Mouse (Mus musculus) erythroblast, embryonic 14.5 days (primary cell): ENCODE results near the gene Sohlh2. TPM values are rescaled to one million over a fixed set of nuclear protein-coding genes. Genes with fewer than 3 reads are reported as not detected.
"Not testable (repeated sequence)": the region's sequence is repeated elsewhere in the genome, so short reads cannot be mapped to it uniquely, and the experiment has no call there.

Source experiments
- H3K27me3 ChIP-seq: 2 replicates; pipeline ENCODE4 v1.6.1; 2012; ENCODE audit warnings: inconsistent platforms; ENCODE audit not compliant: control insufficient read depth
- H3K36me3 ChIP-seq: 2 replicates; pipeline ENCODE4 v1.6.1; 2012; ENCODE audit warnings: mild to moderate bottlenecking, inconsistent platforms; ENCODE audit not compliant: control insufficient read depth
- H3K4me1 ChIP-seq: 2 replicates; pipeline ENCODE4 v1.6.1; 2012; ENCODE audit warnings: inconsistent platforms; ENCODE audit not compliant: control insufficient read depth
- H3K4me3 ChIP-seq: replicated peaks from 2 replicates; pipeline ENCODE3; 2012; ENCODE audit warnings: moderate library complexity, mild to moderate bottlenecking, inconsistent platforms
- H3K9me3 ChIP-seq: 2 replicates; pipeline ENCODE4 v1.6.1; 2012; ENCODE audit warnings: low read length, inconsistent platforms, mixed read lengths; ENCODE audit not compliant: control insufficient read depth
- GATA1 ChIP-seq: IDR thresholded peaks from 2 replicates; pipeline ENCODE4 v1.6.1; 2012; ENCODE audit warnings: low read length, inconsistent platforms, mixed read lengths
- TAL1 ChIP-seq: IDR thresholded peaks from 3 replicates; pipeline ENCODE4 v1.6.1; 2012; ENCODE audit warnings: low read length, inconsistent platforms, mixed read lengths
- polyA plus RNA-seq: library from polyadenylated mRNA; stranded (reverse); fragments of >175 nt; gene quantifications from 2 replicates; pipeline ENCODE4 v1.2.3, GENCODE M21; 2012

Gene Sohlh2
- polyA plus RNA-seq, 1 experiment, result not detected

DNA sequence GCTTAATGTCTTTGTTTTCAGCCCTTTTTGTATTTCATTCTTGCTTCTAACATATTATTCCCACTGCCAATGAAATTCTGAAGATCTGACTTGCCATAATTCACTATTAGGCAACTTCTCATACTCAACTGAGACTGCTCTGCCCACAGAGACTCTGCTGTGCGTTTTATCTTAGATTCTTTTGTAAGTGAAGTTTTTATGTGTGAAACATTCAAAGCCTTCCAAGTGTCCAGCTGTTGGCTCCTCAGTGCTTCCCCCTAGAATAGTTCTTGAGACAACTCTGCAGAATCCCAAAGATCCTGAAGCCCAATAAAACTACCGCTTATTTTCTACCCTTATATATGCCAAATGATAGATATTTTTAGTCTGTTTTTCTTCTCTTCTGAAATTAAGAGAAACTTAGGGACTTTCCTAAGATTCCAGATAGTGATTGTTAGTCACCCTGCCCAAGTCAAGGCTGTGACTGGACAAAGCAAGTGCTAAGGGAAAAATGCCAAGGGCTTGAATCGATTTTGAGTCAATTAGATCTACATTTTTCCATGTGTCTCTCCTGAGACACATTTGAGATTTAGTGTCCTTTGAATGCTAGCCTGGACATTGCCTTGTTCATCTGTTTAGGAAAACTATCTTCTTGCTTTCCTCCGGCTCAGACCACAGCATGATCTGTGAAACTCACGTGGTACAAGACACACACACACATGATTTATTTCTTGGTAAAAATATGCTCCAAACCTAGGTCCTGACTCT, 13.9 kb downstream of the Sohlh2 start:
- H3K36me3 ChIP-seq, result no peaks in the 10 kb centered on the region
- TF ChIP-seq TAL1 (no peak), GATA1 (no peak)
- no peak overlapping the region for H3K4me3 ChIP-seq
- no peaks in the 10 kb centered on the region for H3K4me1 ChIP-seq
- no peaks in the 10 kb centered on the region for H3K27me3 ChIP-seq
- H3K9me3 ChIP-seq, result peaks cover 4% of the 10 kb centered on the region; the same call in 1 of the 2 replicates

DNA sequence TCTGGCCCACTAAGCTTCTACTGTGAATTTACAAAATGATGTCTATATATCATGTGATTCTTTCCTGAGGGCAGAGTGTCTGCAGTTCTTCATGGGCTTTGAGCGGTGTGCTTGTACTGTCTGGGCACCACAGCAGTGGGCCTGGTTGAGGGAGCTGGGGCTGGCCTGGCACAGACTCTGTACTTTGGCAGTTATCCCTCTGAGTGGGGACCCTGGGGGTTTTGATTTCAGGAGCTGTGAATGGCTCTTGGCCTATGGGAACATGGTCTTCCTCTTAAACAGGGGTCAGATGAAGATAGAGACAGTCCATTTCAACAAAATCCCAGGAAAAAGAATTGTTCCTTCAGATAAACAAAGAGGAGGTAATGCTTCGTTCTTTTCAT, 14.5 kb downstream of the Sohlh2 start:
- H3K9me3 ChIP-seq, result peaks cover 4% of the 10 kb centered on the region; the same call in 1 of the 2 replicates
- H3K4me1 ChIP-seq, result no peaks in the 10 kb centered on the region
- no peaks in the 10 kb centered on the region for H3K36me3 ChIP-seq
- no peak for TF ChIP-seq TAL1
- no peak for TF ChIP-seq GATA1
- H3K4me3 ChIP-seq, result no peak overlapping the region
- no peaks in the 10 kb centered on the region for H3K27me3 ChIP-seq

DNA sequence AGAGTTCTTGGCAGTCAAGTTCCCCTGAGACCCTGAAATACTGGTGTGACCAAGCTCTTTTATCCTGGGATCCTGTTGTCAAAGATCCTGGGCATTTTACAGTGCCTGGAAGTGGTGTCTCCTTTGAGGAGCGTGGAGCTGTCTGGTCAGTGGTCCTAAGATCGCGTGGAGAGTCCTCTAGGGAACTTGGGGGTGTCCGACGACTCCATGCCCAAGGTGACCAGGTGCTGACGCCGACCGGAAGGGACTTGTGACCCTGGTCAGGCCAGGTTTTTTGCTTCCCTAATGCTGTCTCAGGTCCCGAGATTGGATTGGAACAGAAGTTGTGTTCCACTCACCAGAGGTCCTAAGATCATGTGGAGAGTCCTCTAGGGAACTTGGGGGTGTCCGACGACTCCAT, 21.8 kb downstream of the Sohlh2 start:
- not testable (repeated sequence) for H3K36me3 ChIP-seq, H3K4me1 ChIP-seq, H3K4me3 ChIP-seq, H3K27me3 ChIP-seq, H3K9me3 ChIP-seq

DNA sequence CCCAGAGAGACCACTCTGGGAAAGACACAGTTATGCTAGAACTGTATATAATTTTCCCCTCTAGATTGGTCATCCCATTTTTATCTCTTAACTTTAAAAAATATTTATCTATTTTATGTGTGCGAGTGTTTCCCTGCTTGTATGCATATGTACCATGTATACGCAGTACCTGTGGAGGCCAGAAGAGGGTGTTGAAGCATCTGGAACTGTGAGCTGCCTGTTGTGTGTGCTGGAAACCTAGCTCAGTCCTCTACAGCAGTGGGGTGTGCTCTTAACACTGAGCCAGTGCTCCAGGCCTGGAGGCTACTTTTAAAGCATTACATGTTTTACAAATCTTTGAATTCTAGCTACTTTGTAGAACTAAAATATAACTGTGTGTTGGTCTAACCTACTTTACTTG, 24.6 kb downstream of the Sohlh2 start:
- H3K27me3 ChIP-seq, result no peaks in the 10 kb centered on the region
- peaks cover 3% of the 10 kb centered on the region for H3K9me3 ChIP-seq
- no peaks in the 10 kb centered on the region for H3K36me3 ChIP-seq
- no peaks in the 10 kb centered on the region for H3K4me1 ChIP-seq
- no peak for TF ChIP-seq GATA1
- TF ChIP-seq TAL1, result no peak
- no peak overlapping the region for H3K4me3 ChIP-seq

DNA sequence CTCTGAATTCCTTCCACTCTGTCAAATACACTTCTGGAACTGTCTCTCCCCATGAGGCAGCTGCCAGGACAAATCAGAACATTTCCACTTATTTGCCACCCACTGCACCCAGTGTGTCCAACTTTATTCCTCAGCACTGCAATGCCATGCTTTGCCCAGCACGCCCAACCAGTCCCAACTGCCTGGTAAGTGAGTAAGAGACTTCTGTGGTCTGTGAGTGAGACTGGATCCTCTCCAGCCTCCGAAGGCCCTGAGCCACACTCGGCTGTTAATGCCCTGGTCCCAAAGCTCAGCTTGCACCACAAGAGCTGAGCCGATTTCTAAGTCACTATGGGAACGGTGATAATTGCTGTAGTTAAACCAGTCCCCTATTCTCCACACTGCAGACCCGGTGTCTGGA, 25.8 kb downstream of the Sohlh2 start:
- TF ChIP-seq GATA1 (no peak), TAL1 (no peak)
- H3K27me3 ChIP-seq, result no peaks in the 10 kb centered on the region

DNA sequence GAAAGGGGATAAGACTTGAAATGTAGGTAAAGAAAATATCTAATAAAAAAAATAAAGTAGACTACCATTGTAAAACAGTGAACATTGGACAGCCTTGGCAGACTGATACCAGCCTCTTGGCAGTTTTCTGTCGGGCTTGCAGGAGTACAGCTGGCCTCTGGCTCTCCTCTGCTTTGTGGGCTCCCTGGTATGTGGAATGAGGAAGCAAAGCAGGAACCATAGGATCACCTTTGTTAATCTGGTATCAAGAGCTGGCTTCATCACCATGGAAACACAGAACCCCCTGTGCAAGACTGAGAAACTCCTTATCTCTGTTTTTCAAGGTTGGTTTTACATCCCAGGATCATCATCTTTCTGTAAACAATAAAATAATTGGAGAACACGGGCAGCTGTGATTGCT, 30.4 kb downstream of the Sohlh2 start:
- TF ChIP-seq GATA1 (no peak), TAL1 (no peak)
- no peak overlapping the region for H3K4me3 ChIP-seq
- H3K36me3 ChIP-seq, result no peaks in the 10 kb centered on the region
- peaks cover 5% of the 10 kb centered on the region; the same call in 1 of the 2 replicates for H3K9me3 ChIP-seq
- H3K27me3 ChIP-seq, result no peaks in the 10 kb centered on the region
- no peaks in the 10 kb centered on the region for H3K4me1 ChIP-seq

More for the DNA sequence above, 25.8 kb downstream of the Sohlh2 start:
- Histone ChIP-seq H3K9me3 (peaks cover 3% of the 10 kb centered on the region), H3K36me3 (no peaks in the 10 kb centered on the region), H3K4me3 (no peak overlapping the region), H3K4me1 (no peaks in the 10 kb centered on the region)

DNA sequence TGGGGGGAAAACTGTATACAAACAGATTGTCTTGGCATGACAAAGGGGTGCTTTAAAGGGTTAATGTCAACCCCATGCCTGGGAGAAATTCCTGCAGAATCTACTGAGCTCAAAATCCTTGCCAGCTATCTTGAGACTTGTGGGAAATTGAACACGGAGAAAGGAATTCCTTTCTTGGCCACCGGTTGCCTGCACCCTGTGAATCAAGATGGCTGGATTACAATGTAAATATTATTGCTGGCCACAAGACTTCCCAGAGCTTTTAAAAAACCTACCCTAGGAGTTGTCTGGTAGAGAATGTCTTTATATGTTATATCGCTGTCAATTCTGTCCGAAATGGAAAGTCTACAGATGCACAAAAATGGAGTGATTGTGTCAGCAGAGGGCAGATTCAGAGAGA, 32.0 kb downstream of the Sohlh2 start:
- Histone ChIP-seq H3K36me3 (no peaks in the 10 kb centered on the region), H3K4me1 (no peaks in the 10 kb centered on the region), H3K4me3 (no peak overlapping the region), H3K9me3 (peaks cover 5% of the 10 kb centered on the region; the same call in 1 of the 2 replicates), H3K27me3 (no peaks in the 10 kb centered on the region)
- TF ChIP-seq TAL1 (no peak), GATA1 (no peak)

DNA sequence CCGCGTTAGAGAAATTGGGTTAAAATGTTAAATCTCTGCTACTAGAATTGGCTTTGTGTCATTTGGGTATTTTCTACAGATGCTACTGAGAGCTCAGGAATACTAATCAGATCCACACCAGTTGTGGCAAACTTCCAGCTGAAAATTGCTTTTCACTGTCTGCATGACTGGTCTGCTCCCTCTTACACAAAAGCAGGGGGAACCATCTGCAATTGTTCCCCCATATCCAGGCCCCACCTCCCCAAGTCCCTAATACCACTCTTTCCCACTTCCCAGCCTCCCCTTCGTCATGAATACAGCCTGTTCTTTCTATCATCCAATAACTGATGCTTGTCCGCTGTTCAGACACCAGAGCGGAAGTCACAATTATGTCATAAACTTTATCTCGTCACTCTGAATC, 32.6 kb downstream of the Sohlh2 start:
- Histone ChIP-seq H3K36me3 (no peaks in the 10 kb centered on the region), H3K4me3 (no peak overlapping the region), H3K27me3 (no peaks in the 10 kb centered on the region), H3K9me3 (peaks cover 5% of the 10 kb centered on the region; the same call in 1 of the 2 replicates), H3K4me1 (no peaks in the 10 kb centered on the region)
- TF ChIP-seq GATA1 (no peak), TAL1 (no peak)

DNA sequence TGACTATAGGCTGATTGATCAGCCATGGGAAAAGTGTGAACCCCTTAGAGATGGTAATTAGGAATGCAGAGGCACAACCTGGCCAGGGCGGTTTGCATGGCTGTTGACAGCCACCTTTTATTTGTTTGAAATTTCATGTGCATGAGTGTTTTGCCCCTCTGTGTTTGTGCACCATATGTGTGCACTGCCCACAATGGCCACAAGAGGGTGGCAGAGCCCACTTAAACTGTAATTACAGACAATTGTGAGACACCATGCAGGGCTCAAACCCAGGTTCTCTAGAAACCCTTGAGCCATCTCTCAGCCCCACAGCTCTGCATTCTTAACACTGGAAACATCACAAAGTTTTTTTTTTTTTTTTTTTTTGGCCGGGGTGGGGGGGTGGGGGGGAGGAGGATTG, 40.7 kb downstream of the Sohlh2 start:
- H3K36me3 ChIP-seq, result no peaks in the 10 kb centered on the region
- H3K4me1 ChIP-seq, result no peaks in the 10 kb centered on the region
- no peak for TF ChIP-seq GATA1
- TF ChIP-seq TAL1, result no peak
- peaks cover 10% of the 10 kb centered on the region for H3K9me3 ChIP-seq
- H3K27me3 ChIP-seq, result no peaks in the 10 kb centered on the region
- H3K4me3 ChIP-seq, result no peak overlapping the region

DNA sequence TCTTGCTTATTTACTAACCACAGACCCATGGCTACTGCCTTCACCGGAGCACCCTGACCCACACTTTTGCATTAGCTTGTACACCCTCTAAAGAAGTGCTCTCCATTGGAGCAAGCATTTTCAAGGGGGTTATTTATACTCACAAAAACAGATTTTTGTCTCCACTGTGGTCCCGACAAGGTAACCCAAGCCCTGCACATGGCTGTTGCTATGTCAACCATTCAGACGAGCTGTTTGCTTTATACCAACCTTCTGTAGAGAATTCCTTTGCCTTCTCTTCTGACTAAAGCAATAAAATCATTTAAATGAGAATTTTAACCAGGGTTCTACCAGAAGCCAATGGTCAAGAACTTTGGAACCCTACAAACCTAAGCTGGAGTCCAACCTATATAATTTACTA, 42.0 kb downstream of the Sohlh2 start:
- TF ChIP-seq TAL1, result no peak
- no peak for TF ChIP-seq GATA1
- Histone ChIP-seq H3K27me3 (no peaks in the 10 kb centered on the region), H3K4me3 (no peak overlapping the region), H3K36me3 (no peaks in the 10 kb centered on the region), H3K9me3 (peaks cover 10% of the 10 kb centered on the region), H3K4me1 (no peaks in the 10 kb centered on the region)
